Mouse (Mus musculus): Measurements from ENCODE around the gene Tmem175. TPM values are rescaled to one million over a fixed set of nuclear protein-coding genes. Genes with fewer than 3 reads are reported as not detected.

Tmem175 gene
- 10 to 100 TPM; 37.3 to 38.5 TPM for polyA plus RNA-seq (2017; shearing (Covaris generic))

DNA sequence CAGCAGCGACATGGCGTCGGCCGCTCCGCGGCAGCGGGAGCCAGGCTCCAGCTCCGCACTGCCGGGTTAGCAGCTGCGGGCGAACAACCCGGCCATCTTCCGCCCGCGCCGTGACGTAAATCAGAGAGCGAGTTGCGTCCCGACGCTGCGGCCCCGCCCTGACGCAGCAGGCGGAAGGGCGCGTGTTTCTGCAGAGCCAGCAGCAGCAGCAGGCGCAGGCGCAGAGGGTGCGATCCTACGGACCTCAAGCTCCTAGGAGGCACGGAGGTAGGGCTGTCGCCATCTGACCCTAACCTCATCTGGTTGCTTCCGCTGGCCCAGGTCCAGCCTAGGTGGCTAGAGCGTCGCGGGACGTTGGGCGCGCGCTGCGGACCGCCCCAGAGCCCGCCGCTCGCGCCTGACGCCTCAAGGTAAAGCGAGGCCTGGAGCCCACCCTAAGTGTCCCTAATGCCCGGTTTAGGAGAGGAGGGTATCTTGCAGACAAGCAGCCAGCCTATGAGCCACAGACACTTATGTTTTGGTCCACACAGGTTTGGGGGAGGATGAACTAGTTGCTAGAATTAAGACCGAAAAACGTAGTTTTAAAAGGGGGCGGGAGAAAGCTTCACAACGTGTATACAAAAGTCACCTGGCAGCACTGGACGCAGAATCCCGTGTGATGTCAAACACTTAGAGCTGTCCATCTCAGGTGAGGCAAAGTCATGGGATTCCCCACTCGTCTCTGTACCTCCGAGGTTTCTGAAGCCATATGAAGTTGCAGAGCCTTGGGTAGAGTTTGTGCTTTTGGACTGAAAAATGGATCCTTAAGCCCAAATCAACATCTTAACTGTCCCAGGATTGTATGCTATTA lies at the start of gene Tmem175, which contains the start of gene Gak:
Tmem175 (plus strand) TSS at position 137 of the 850 bp plus-strand sequence.
Gak (minus strand) TSS at position 122 of the 850 bp plus-strand sequence.

DNA sequence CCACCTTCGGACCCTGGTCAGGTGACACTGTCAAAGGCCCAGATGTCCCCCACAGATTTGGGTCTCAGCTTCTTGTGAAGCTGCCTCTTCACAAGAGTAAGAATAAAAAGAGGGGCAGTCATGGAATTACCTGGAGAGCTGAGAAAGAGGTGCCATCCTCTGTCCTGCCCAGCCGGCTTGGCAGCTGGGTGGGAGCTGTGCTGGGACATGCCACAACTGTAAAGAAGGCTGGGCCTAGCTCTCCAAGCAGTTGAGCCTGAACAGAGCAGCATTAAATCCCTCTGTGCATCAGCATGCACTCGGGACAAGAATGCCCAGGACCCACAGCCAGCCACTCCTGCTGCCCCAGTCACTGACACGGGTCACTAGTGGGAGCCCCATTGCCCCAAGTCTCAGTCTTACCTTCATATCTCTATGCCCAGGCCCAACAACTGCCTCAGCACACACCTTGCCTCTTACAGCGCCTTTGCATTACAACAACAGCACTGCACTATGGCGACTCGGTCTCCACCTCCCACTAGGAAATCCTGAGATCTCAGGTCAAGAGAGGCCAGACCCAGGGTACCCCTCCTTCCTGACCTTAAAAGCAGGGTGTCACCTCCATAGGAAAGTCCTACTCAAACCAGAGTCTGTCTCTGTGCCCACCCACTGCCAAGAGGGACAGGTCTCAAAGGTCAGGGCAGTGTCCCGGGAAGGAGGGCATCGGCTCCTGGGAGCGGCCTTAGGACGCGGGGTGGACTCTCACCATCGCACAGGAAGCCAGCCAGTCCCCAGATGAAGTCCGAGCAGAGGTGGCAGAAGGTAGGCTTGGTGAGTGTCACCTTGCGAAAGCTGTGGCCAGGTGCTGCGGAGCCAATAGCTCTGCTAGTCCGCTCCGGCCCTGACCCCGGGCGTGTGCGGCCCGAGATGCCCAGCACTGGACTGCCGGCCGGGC lies 30.4 kb downstream of the Tmem175 start, which contains the start of gene Idua:
Idua (plus strand) TSS at position 634 of the 934 bp plus-strand sequence.

DNA sequence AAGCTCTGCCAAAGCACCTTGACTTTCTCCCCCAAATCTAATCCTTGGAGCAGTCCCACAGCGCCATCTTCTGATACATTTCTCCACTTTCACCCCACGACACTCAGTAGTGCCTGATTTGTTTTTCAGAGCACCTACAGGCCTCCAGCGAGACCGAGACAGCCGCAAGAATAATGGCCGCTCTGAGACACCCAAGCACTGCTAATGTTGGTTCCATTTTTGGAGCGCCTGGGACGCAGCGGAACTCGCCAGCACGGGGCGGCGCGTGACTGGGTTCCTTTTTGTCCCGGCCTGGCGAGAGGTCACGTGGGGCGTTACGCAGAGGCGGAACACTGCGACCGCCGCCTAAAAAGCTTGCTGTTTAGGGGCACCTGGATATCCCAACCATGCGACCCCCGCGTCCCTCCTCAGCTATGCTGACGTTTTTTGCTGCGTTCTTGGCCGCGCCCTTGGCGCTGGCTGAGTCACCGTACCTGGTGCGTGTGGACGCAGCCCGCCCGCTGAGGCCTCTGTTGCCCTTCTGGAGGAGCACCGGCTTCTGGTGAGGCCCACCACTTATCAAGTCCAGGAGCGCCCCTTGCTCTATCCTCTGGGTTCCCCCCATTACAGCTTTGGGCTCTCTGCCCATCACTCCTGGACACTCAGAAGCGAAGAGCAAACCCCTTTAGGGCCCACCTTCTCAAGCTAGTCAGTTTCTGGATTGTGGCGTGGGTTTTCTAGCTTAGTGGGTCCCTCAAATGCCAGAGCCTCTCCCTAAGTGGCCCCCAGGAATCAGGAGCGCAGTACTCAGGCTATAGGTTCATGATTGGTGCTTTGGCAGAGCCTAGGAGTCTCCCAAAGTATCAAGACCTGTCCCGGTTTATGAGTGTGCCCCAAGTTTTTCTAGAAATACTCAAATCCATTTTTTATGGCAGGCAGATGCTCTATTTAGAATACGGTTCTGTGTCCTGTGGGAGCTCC lies 39.7 kb downstream of the Tmem175 start, which contains the start of gene Dgkq:
Dgkq (minus strand) TSS at position 696 of the 960 bp plus-strand sequence.

DNA sequence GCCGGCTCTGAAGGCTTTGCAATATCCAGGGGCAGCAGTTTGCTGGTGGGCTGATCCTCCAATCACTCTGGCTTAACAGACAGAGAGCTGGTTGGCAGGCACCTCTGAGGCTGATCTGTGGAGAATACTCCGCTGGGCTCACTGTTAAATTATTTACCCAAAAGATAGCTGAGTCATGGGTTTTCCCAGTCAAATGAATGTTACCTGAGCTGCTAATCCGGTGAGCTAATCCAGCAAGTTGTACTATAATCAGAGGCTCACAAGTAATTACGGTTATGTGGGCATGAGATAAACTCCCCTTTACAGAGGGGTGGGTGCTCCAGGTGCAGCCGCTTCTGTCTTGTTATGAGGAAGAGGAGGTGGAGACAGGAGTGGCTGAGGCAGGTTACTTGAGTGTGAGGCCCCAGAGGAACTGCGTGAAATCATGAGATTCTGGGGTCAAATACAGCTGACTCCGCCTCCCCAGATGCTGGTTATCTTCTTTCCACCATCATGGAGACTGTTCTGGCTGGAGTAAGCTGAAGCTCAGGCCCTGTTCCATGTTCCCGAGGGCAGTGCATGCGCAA lies 45.8 kb downstream of the Tmem175 start, which contains the start of gene Slc26a1:
Slc26a1 (minus strand) TSS at position 319 of the 566 bp plus-strand sequence.

GRCm38 (mm10) chr5:108692271-108692670 lies 62.7 kb downstream of the Tmem175 start, which contains the start of gene Fgfrl1:
TSS of gene Fgfrl1 (plus strand) at chr5:108692382.

Other genes with a start within 250 kb of the Tmem175 start
- 1 to 10 TPM in 1 of 2 experiments, under 1 TPM in 1; 0.76 to 2.3 TPM for gene Pde6b, start 241.4 kb upstream of the Tmem175 start, polyA plus RNA-seq (2017; shearing (Covaris generic))
- gene Atp5k, start 195.3 kb upstream of the Tmem175 start, polyA plus RNA-seq (2017; shearing (Covaris generic)) = 100 to 1,000 TPM; 124 to 148 TPM
- gene Mfsd7a, start 180.9 kb upstream of the Tmem175 start, polyA plus RNA-seq (2017; shearing (Covaris generic)) = not detected
- gene Pcgf3, start 168.5 kb upstream of the Tmem175 start, polyA plus RNA-seq (2017; shearing (Covaris generic)) = 10 to 100 TPM; 11.6 to 23.0 TPM
- not detected for gene Cplx1, start 79.7 kb upstream of the Tmem175 start, polyA plus RNA-seq (2017; shearing (Covaris generic))
- 100 to 1,000 TPM; 130 to 159 TPM for gene Gak, start within 50 bp of the Tmem175 start, polyA plus RNA-seq (2017; shearing (Covaris generic))
- 10 to 100 TPM; 42.1 to 43.8 TPM for gene Idua, start 30.6 kb downstream of the Tmem175 start, polyA plus RNA-seq (2017; shearing (Covaris generic))
- 10 to 100 TPM; 18.4 to 21.3 TPM for gene Dgkq, start 39.9 kb downstream of the Tmem175 start, polyA plus RNA-seq (2017; shearing (Covaris generic))
- under 1 TPM; 0.08 to 0.17 TPM for gene Slc26a1, start 45.8 kb downstream of the Tmem175 start, polyA plus RNA-seq (2017; shearing (Covaris generic))
- 1 to 10 TPM; 2.1 to 6.7 TPM for gene Fgfrl1, start 62.6 kb downstream of the Tmem175 start, polyA plus RNA-seq (2017; shearing (Covaris generic))
- gene Rnf212, start 145.2 kb downstream of the Tmem175 start, polyA plus RNA-seq (2017; shearing (Covaris generic)) = not detected
- not detected for gene Tmed11, start 165.6 kb downstream of the Tmem175 start, polyA plus RNA-seq (2017; shearing (Covaris generic))
- under 1 TPM in 1 of 2 experiments, not detected in 1; 0.02 TPM for gene Vmn2r8, start 179.1 kb downstream of the Tmem175 start, polyA plus RNA-seq (2017; shearing (Covaris generic))
- under 1 TPM; 0.02 to 0.45 TPM for gene Vmn2r9, start 222.8 kb downstream of the Tmem175 start, polyA plus RNA-seq (2017; shearing (Covaris generic))